Mouse (Mus musculus) lung, adult 2 months (tissue): Measurements from ENCODE around the gene Ap2b1.

Experiments used
- CTCF ChIP-seq: fragments of 200-500 bp; IDR thresholded peaks from 2 replicates; pipeline ENCODE4 v1.5.1; 2011; ENCODE audit warnings: mild to moderate bottlenecking, low read length, control low read depth; ENCODE audit not compliant: insufficient read depth
- POLR2A ChIP-seq: fragments of 200-500 bp; IDR thresholded peaks from 2 replicates; pipeline ENCODE4 v1.6.1; 2011; ENCODE audit warnings: low read depth, mild to moderate bottlenecking, control low read depth, low read length, borderline replicate concordance; ENCODE audit errors: extremely low read depth

DNA sequence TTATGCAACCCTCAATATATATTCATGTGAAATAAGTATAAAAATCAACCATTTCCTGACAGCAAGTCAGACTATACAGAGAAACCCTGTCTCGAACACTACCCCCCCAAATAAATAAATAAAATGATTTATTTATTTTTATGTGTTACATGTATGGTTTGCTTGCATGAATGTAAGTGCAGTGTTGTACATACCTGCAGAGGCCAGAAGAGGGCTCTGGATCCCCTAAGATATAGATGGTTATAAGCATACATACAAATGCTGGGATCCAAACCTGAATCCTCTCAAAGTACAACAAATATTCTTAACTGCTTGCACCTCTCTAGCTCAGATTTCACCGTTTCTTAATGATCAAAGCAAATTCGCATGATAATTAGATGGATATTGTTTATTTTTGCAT, 58.6 kb downstream of the Ap2b1 start:
- TF ChIP-seq CTCF (no peak), POLR2A (no peak)
